Mouse (Mus musculus): ENCODE measurements around the gene Itgb5. TPM values are rescaled to one million over a fixed set of nuclear protein-coding genes. Genes with fewer than 3 reads are reported as not detected.

Itgb5 gene
- total RNA-seq, 2 experiments from 2014 or later = 173 to 175 TPM

GRCm38 (mm10) chr16:33979855-33980254 is 150.4 kb downstream of the Itgb5 start:
- no peak for DNase-seq (ENCODE audit: low spot score in 2 of 2)

- no peak for DNase-seq (ENCODE audit: low spot score in 2 of 2)
Measured at GRCm38 (mm10) chr16:33983712-33984111, 154.2 kb downstream of the Itgb5 start.

- no peak for DNase-seq (ENCODE audit: low spot score in 2 of 2)
Measured at GRCm38 (mm10) chr16:33985372-33985771, 155.9 kb downstream of the Itgb5 start.

- DNase-seq (ENCODE audit: low spot score in 2 of 2) = no peak
Measured at GRCm38 (mm10) chr16:33986993-33987392, 157.5 kb downstream of the Itgb5 start.

- DNase-seq (ENCODE audit: low spot score in 2 of 2) = peak in 1 of 2 experiments; percentile 29
Measured at GRCm38 (mm10) chr16:33988358-33989012, 159.0 kb downstream of the Itgb5 start.

GRCm38 (mm10) chr16:33989106-33989505 is 159.6 kb downstream of the Itgb5 start:
- no peak for DNase-seq (ENCODE audit: low spot score in 2 of 2)

- no peak for DNase-seq (ENCODE audit: low spot score in 2 of 2)
Measured at GRCm38 (mm10) chr16:33990712-33991111, 161.2 kb downstream of the Itgb5 start.

GRCm38 (mm10) chr16:33994321-33994720 is 164.9 kb downstream of the Itgb5 start:
- DNase-seq (ENCODE audit: low spot score in 2 of 2) = no peak

- no peak for DNase-seq (ENCODE audit: low spot score in 2 of 2)
Measured at GRCm38 (mm10) chr16:33995496-33995895, 166.0 kb downstream of the Itgb5 start.

GRCm38 (mm10) chr16:33996030-33996429 is 166.6 kb downstream of the Itgb5 start:
- DNase-seq (ENCODE audit: low spot score in 2 of 2) = peak in 1 of 2 experiments; percentile 29

GRCm38 (mm10) chr16:33998011-33998410 is 168.5 kb downstream of the Itgb5 start:
- no peak for DNase-seq (ENCODE audit: low spot score in 2 of 2)

Other genes with a start within 250 kb of the Itgb5 start
- 10 to 100 TPM; 81.5 to 84.5 TPM for gene Heg1, start 145.3 kb upstream of the Itgb5 start, total RNA-seq (2021)
- under 1 TPM; 0.14 TPM for gene Muc13, start 35.6 kb upstream of the Itgb5 start, total RNA-seq (2021)
- gene Umps, start 137.4 kb downstream of the Itgb5 start, total RNA-seq (2021) = 10 to 100 TPM; 42.2 to 45.0 TPM